Mouse (Mus musculus) hindbrain, postnatal 0 days (tissue): ENCODE results near the gene Prickle2. TPM values are rescaled to one million over a fixed set of nuclear protein-coding genes. Genes with fewer than 3 reads are reported as not detected.

Source experiments
- ATAC-seq: fragments of 200-750 bp; cut with Nextera tagmentation; 2 replicates; pipeline ENCODE4 v1.8.0; 2017; ENCODE audit warnings: mild to moderate bottlenecking, moderate TSS enrichment, moderate library complexity
- DNase-seq: peaks from one replicate; pipeline ENCODE4 v3.0.0-alpha.2; 2015; ENCODE audit warnings: low spot score
- H3K27ac ChIP-seq: fragments of 300-500 bp; sonication (generic); 2 replicates; pipeline ENCODE4 v1.5.1; 2014; ENCODE audit warnings: mild to moderate bottlenecking
- H3K27me3 ChIP-seq: fragments of 300-500 bp; sonication (generic); 2 replicates; pipeline ENCODE4 v1.6.1; 2014; ENCODE audit warnings: low read length, mixed read lengths; ENCODE audit not compliant: insufficient read depth
- H3K36me3 ChIP-seq: fragments of 300-500 bp; sonication (generic); 2 replicates; pipeline ENCODE4 v1.6.1; 2014; ENCODE audit warnings: low read length, mixed read lengths; ENCODE audit not compliant: insufficient read depth
- H3K4me1 ChIP-seq: fragments of 300-500 bp; sonication (generic); 2 replicates; pipeline ENCODE4 v1.6.1; 2014; ENCODE audit warnings: antibody characterized with exemption, low read length, mixed read lengths; ENCODE audit not compliant: insufficient read depth
- H3K4me2 ChIP-seq: fragments of 300-500 bp; sonication (generic); 2 replicates; pipeline ENCODE4 v1.6.1; 2014; ENCODE audit warnings: low read depth, mild to moderate bottlenecking, low read length, moderate library complexity, mixed read lengths
- H3K4me3 ChIP-seq: fragments of 300-500 bp; sonication (generic); 2 replicates; pipeline ENCODE4 v1.5.1; 2014; ENCODE audit warnings: low read length
- H3K9ac ChIP-seq: fragments of 300-500 bp; sonication (generic); replicated peaks from 2 replicates; pipeline ENCODE4 v1.6.1; 2014; ENCODE audit warnings: mild to moderate bottlenecking, low read length, moderate library complexity, mixed read lengths
- H3K9me3 ChIP-seq: fragments of 300-500 bp; sonication (generic); 2 replicates; pipeline ENCODE4 v1.6.1; 2016; ENCODE audit warnings: low read length, mixed read lengths
- CTCF ChIP-seq: IDR thresholded peaks from 2 replicates; pipeline ENCODE4 v1.5.1; 2016; ENCODE audit warnings: antibody characterized with exemption, control low read depth, low read depth
- WGBS: fragments of 180-500 bp; shearing (Covaris S2); extraction: QIAGEN DNeasy Blood & Tissue Kit; methylation state at CpG from one replicate; pipeline ENCODE4 v1.1.7; 2014; 5-methylcytosine and 5-hydroxymethylcytosine counted together
- polyA plus RNA-seq: library from polyadenylated mRNA; unstranded; fragments of >200 nt; fragmentation: Nextera tagmentation; extraction: Ambion mirVana; gene quantifications from 2 replicates; pipeline ENCODE4 v1.2.1, GENCODE M21; 2015
- total RNA-seq: library from RNA; depleted of rRNA; stranded (reverse); fragments of >200 nt; gene quantifications from 2 replicates; pipeline ENCODE4 v1.2.3, GENCODE M21; 2014

Prickle2 gene
- total and polyA plus RNA-seq, 2 experiments from 2014 or later = 11.3 to 38.7 TPM

DNA sequence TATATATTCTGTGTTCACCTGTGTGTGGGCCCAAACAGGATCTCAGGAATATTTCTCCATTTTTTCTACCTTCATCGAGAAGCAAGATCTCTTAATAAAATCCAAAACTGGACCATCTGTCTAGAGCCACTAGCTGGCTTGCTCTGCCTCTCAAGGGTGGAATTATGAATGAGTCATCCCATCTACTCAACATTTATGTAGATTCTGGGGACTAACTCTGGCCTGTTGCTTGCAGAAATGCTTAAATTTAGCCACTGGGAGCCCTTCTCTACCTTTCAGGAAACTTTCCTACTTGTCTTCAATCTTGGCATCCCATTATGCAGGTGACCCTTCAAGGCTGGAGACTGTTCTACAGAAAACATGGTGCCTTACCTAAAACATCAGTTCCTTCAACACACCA, 194.0 kb downstream of the Prickle2 start:
- no peak for TF ChIP-seq CTCF
- Histone ChIP-seq H3K4me2 (no peak overlapping the region), H3K27me3 (no peaks in the 10 kb centered on the region), H3K4me3 (no peak overlapping the region), H3K36me3 (no peaks in the 10 kb centered on the region), H3K27ac (no peak overlapping the region), H3K4me1 (no peaks in the 10 kb centered on the region), H3K9ac (no peak overlapping the region), H3K9me3 (no peaks in the 10 kb centered on the region)
- DNase-seq = no peak
- ATAC-seq = no peak
- 95% methylated on average over 1 of the region's 1 CpGs for WGBS

DNA sequence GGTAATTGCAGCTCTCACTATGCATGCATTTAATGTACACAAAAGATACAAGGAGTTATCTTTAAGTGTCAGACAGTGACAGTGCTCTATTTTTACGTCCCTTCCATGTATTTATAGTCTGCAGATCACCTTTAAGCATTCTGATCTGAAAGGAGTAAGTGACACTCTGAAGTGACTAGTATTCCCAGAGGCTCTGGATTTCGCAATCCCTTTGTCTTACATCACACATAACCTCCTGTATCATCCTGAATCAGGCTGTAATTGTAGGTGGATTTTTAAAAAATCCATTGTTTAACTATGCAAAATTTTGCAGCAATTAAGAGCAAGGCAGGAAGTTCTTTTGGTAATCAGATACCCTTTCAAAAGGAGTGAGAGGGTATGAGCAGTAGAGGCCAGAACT, 196.2 kb downstream of the Prickle2 start:
- no peak overlapping the region for H3K4me2 ChIP-seq
- no peak for ATAC-seq
- no peaks in the 10 kb centered on the region for H3K4me1 ChIP-seq
- no peaks in the 10 kb centered on the region for H3K36me3 ChIP-seq
- no peak for DNase-seq
- no peak overlapping the region for H3K9ac ChIP-seq
- H3K27ac ChIP-seq = no peak overlapping the region
- WGBS = 70% methylated on average over 2 of the region's 2 CpGs
- H3K27me3 ChIP-seq = no peaks in the 10 kb centered on the region
- H3K4me3 ChIP-seq = no peak overlapping the region
- no peak for TF ChIP-seq CTCF
- H3K9me3 ChIP-seq = no peaks in the 10 kb centered on the region

DNA sequence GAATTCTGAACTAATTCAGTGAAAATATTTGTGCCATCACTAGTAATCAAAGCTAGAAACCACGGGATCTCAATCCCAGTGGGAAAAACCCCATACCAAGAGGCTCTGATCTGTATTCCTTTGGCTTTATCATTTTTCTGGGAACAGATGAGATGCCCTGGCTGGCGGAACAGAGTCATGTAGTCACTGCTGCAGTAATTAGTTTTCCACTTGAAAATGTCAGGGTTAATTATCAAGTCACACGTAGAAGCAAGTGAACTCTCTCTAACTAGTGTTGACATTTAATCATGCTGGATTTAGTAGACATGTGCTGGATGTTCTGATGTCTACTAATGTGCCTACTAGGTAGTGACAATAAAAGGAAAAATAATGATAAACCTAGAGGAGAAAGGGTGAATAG, 199.7 kb downstream of the Prickle2 start:
- no peak overlapping the region for H3K27ac ChIP-seq
- no peaks in the 10 kb centered on the region for H3K9me3 ChIP-seq
- H3K4me1 ChIP-seq = no peaks in the 10 kb centered on the region
- peak; percentile 55 for DNase-seq
- WGBS = 52% methylated on average over 3 of the region's 3 CpGs
- no peaks in the 10 kb centered on the region for H3K27me3 ChIP-seq
- no peak overlapping the region for H3K4me3 ChIP-seq
- ATAC-seq = peak; percentile 59
- H3K4me2 ChIP-seq = no peak overlapping the region
- no peak for TF ChIP-seq CTCF
- no peaks in the 10 kb centered on the region for H3K36me3 ChIP-seq
- H3K9ac ChIP-seq = no peak overlapping the region

DNA sequence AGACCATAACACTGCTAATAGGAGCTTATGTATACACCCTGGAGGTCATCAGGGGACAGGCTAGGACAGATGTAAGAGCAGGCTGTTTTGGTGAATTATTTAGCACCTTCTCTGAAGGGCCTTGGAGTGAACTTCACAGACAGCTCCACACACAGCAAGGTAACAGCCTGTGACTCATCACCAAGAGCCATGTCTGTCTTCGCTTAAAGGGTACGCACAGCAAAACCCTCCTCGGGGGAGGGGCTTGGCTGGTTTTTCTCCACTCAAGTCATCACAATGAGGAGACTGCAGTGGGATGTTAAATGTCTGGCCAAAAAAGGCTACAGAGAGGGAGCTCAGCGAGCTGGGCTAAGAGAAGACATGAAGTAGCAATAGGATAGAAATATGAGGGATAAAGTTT, 206.5 kb downstream of the Prickle2 start:
- DNase-seq (no peak), ATAC-seq (peak; percentile 35; the same call in 1 of the 2 replicates)
- no peak overlapping the region for H3K4me3 ChIP-seq
- 70% methylated on average over 4 of the region's 4 CpGs for WGBS
- no peaks in the 10 kb centered on the region for H3K4me1 ChIP-seq
- H3K36me3 ChIP-seq = no peaks in the 10 kb centered on the region
- H3K27me3 ChIP-seq = no peaks in the 10 kb centered on the region
- no peak overlapping the region for H3K9ac ChIP-seq
- no peak overlapping the region for H3K27ac ChIP-seq
- no peak for TF ChIP-seq CTCF
- no peak overlapping the region for H3K4me2 ChIP-seq
- H3K9me3 ChIP-seq = no peaks in the 10 kb centered on the region

DNA sequence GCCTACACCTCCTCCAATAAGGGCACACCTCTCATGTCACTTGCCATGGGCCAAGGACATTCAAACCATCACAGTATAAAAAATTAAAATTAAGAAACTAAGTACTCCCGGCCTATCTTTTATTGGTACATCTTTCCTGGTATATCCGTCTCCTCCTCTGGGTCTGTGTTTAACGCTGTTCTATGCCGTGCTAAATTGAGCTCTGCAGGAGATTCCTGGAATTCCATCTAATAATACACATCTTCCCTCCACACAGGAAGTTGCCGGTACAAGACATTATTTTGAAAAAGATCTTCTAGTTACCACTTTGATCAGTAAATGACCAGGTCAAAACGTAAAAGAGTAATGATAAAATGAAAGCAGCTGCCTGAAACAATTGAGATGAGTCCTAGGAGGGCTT, 207.4 kb downstream of the Prickle2 start:
- Histone ChIP-seq H3K4me1 (no peaks in the 10 kb centered on the region), H3K9ac (no peak overlapping the region), H3K4me3 (no peak overlapping the region), H3K36me3 (no peaks in the 10 kb centered on the region), H3K27me3 (no peaks in the 10 kb centered on the region), H3K4me2 (no peak overlapping the region), H3K9me3 (no peaks in the 10 kb centered on the region), H3K27ac (no peak overlapping the region)
- WGBS = 48% methylated on average over 6 of the region's 6 CpGs
- ATAC-seq (no peak), DNase-seq (no peak)
- no peak for TF ChIP-seq CTCF

DNA sequence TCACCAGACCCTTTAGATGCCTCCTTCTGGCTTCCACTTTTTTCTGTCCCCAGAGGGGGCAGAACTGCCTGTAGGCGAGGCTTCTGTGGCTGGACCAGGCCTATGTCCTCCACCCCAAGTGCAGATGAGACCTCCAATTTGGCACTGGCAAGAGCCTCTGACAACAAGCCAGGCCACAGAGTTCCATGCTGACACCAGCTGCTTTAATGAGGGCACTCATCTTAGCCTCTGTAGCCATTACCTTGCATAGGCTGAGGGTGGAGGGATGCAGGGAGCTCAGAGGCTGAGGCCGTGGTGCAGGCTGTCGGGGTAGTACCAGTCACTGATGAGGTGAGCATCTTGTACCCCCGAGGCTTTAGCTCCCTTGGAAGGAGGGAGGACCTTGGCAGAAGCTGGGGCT, 208.7 kb downstream of the Prickle2 start:
- Histone ChIP-seq H3K36me3 (no peaks in the 10 kb centered on the region), H3K9ac (no peak overlapping the region), H3K4me3 (no peak overlapping the region), H3K9me3 (no peaks in the 10 kb centered on the region), H3K27ac (no peak overlapping the region), H3K4me2 (no peak overlapping the region), H3K27me3 (no peaks in the 10 kb centered on the region), H3K4me1 (no peaks in the 10 kb centered on the region)
- ATAC-seq (peak; percentile 85), DNase-seq (peak; percentile 71)
- no peak for TF ChIP-seq CTCF
- 62% methylated on average over 4 of the region's 4 CpGs for WGBS

DNA sequence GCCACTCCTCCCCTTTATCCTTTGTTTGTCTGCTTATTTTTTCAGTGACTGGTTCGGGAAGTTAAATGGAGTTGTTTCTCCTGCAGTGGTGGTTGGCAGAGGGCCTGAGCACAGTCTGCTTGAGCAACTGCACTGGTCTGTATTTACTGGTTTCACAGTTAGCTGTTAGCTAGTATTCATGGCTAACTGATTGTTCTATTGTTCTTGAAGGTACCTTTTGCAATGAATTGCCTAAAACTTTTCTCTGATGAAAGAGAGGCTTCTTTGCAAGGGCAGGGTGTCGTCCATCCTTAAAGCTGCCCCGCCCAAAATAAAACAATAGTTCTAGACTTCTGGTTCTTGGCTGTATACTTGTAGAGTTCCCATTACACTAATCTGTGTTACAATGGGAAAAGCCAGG, 210.5 kb downstream of the Prickle2 start:
- no peaks in the 10 kb centered on the region for H3K36me3 ChIP-seq
- no peaks in the 10 kb centered on the region for H3K9me3 ChIP-seq
- no peaks in the 10 kb centered on the region for H3K27me3 ChIP-seq
- H3K4me1 ChIP-seq = no peaks in the 10 kb centered on the region
- H3K4me3 ChIP-seq = no peak overlapping the region
- DNase-seq = no peak
- ATAC-seq = no peak
- no peak overlapping the region for H3K4me2 ChIP-seq
- no peak overlapping the region for H3K27ac ChIP-seq
- no peak for TF ChIP-seq CTCF
- H3K9ac ChIP-seq = no peak overlapping the region
- 73% methylated on average over 3 of the region's 3 CpGs for WGBS
